Mouse (Mus musculus) embryonic facial prominence, embryonic 15.5 days (tissue): ENCODE data around the gene Cept1. TPM values are rescaled to one million over a fixed set of nuclear protein-coding genes. Genes with fewer than 3 reads are reported as not detected.

Source experiments
- ATAC-seq: fragments of 200-750 bp; cut with Nextera tagmentation; 2 replicates; pipeline ENCODE4 v1.8.0; 2017; ENCODE audit warnings: low read depth, moderate TSS enrichment; ENCODE audit not compliant: insufficient number of reproducible peaks, low FRiP score, low TSS enrichment
- H3K27ac ChIP-seq: fragments of 300-500 bp; sonication (generic); replicated peaks from 2 replicates; pipeline ENCODE4 v1.5.1; 2015; ENCODE audit warnings: mild to moderate bottlenecking, inconsistent platforms
- H3K27me3 ChIP-seq: fragments of 300-500 bp; sonication (generic); 2 replicates; pipeline ENCODE4 v1.6.1; 2015; ENCODE audit warnings: inconsistent platforms
- H3K36me3 ChIP-seq: fragments of 300-500 bp; sonication (generic); 2 replicates; pipeline ENCODE4 v1.6.1; 2015; ENCODE audit warnings: mild to moderate bottlenecking, inconsistent platforms
- H3K4me1 ChIP-seq: fragments of 300-500 bp; sonication (generic); 2 replicates; pipeline ENCODE4 v1.6.1; 2015; ENCODE audit warnings: inconsistent platforms
- H3K4me2 ChIP-seq: fragments of 300-500 bp; sonication (generic); replicated peaks from 2 replicates; pipeline ENCODE4 v1.6.1; 2015; ENCODE audit warnings: mild to moderate bottlenecking, inconsistent platforms
- H3K4me3 ChIP-seq: fragments of 300-500 bp; sonication (generic); replicated peaks from 2 replicates; pipeline ENCODE4 v1.5.1; 2015; ENCODE audit warnings: mild to moderate bottlenecking, inconsistent platforms
- H3K9ac ChIP-seq: fragments of 300-500 bp; sonication (generic); 2 replicates; pipeline ENCODE4 v1.6.1; 2015; ENCODE audit warnings: inconsistent platforms
- H3K9me3 ChIP-seq: fragments of 300-500 bp; sonication (generic); replicated peaks from 2 replicates; pipeline ENCODE4 v1.6.1; 2016; ENCODE audit warnings: inconsistent platforms
- WGBS: fragments of 180-500 bp; shearing (Covaris S2); methylation state at CpG from one replicate; pipeline ENCODE4 v1.1.7; 2015; 5-methylcytosine and 5-hydroxymethylcytosine counted together
- polyA plus RNA-seq: library from polyadenylated mRNA; unstranded; fragments of >200 nt; fragmentation: Nextera tagmentation; extraction: Ambion mirVana; gene quantifications from 2 replicates; pipeline ENCODE4 v1.2.1, GENCODE M21; 2015

The Cept1 gene
- polyA plus RNA-seq, 1 experiment from 2014 or later: 64.4 TPM

DNA sequence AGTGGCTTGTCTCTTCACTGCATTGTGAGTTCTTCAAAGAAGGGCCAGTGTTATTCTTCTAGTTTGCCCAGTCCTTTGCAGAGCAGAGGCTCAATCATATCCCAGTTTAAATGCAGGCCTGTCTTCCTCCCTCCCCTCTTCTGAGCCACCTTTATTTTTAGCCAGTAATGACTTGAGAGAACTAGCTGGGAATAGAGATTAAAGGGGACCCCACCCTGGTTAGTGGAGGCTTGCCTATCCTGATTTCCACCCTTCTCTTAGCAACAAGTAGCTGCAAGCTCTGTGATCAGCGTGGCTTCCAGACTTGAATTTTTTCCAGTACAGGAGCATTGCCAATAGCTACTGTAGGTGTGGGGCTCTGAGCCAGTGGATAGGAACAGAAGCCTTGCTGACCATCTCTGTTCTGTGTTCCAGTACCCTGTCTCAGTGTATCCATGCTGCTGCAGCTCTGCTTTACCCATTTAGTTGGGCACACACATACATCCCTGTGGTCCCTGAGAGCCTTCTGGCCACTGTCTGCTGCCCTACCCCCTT is 53.1 kb downstream of the Cept1 start:
- 56% methylated on average over 1 of the region's 1 CpGs for WGBS
- Histone ChIP-seq H3K9ac (no peak overlapping the region), H3K27ac (no peak overlapping the region), H3K36me3 (no peaks in the 10 kb centered on the region), H3K4me1 (no peaks in the 10 kb centered on the region), H3K4me3 (no peak overlapping the region), H3K27me3 (no peaks in the 10 kb centered on the region), H3K4me2 (no peak overlapping the region), H3K9me3 (no peaks in the 10 kb centered on the region)
- no peak for ATAC-seq

DNA sequence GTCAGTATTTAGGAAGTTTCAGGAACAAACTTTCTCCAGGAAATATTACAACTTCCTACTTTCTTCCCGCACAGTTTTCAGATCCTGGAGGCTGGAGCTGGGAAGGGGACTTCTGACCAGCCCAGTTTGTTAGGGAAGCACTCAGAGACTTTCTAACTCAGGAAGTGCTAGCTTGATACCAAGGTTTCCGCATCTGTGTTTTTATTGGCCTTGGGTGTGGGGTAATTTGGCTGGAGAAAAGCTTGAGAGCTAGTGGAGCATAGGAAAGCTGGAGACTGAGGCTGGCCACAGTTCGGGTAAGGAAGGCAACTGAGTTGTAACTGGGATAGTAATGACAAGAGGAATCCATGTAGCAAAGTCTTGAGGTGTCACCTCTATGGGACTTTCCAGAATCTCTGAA is 53.7 kb downstream of the Cept1 start:
- Histone ChIP-seq H3K27me3 (no peaks in the 10 kb centered on the region), H3K4me1 (no peaks in the 10 kb centered on the region), H3K9me3 (no peaks in the 10 kb centered on the region), H3K4me3 (no peak overlapping the region), H3K27ac (no peak overlapping the region), H3K36me3 (no peaks in the 10 kb centered on the region), H3K4me2 (no peak overlapping the region), H3K9ac (no peak overlapping the region)
- ATAC-seq: no peak
- 81% methylated on average over 3 of the region's 3 CpGs for WGBS

DNA sequence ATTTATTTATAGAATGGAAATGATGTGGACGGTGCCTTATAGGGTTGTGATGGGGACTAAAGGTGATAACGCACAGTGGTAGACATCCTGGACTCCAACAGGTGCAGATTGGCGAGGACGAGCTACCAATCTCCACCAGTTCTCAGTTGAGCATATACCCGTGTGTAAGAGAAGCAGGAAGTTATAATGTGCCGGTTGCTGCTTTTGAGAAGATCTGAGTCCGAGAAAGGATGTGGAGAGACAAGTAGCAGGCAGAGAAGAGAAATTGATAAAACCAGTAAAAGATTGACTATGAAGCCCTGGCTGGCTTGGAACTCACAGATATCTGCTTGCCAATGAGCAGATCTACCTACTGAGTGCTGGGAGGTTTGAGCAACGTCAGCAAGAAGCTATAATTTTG is 54.4 kb downstream of the Cept1 start:
- Histone ChIP-seq H3K9me3 (no peaks in the 10 kb centered on the region), H3K4me1 (no peaks in the 10 kb centered on the region), H3K4me3 (no peak overlapping the region), H3K36me3 (no peaks in the 10 kb centered on the region), H3K27me3 (no peaks in the 10 kb centered on the region), H3K9ac (no peak overlapping the region), H3K4me2 (no peak overlapping the region), H3K27ac (no peak overlapping the region)
- WGBS: 84% methylated on average over 8 of the region's 8 CpGs
- ATAC-seq: no peak

DNA sequence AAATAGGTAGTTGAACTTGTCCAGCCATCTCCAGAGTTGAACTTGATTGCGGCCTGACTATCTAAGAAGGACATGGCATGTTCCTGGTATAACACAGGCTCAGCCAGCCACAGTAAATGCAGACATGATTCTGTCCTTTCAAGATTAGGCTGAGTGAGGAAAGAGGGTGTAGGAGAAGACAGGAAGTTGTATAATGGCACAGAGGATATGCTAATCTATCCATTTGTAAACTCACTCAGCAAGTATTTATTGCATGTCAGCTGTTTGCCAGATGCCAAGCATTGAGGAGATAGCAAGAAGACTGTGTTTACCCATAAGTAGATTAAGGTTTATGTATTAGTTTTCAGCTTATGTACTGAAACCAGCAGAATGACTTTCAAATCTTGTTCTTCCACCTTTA is 54.9 kb downstream of the Cept1 start:
- H3K36me3 ChIP-seq: no peaks in the 10 kb centered on the region
- H3K9me3 ChIP-seq: no peaks in the 10 kb centered on the region
- H3K27ac ChIP-seq: no peak overlapping the region
- no peak overlapping the region for H3K4me2 ChIP-seq
- no peaks in the 10 kb centered on the region for H3K4me1 ChIP-seq
- WGBS: 88% methylated on average over 1 of the region's 1 CpGs
- ATAC-seq: no peak
- H3K9ac ChIP-seq: no peak overlapping the region
- no peaks in the 10 kb centered on the region for H3K27me3 ChIP-seq
- H3K4me3 ChIP-seq: no peak overlapping the region

DNA sequence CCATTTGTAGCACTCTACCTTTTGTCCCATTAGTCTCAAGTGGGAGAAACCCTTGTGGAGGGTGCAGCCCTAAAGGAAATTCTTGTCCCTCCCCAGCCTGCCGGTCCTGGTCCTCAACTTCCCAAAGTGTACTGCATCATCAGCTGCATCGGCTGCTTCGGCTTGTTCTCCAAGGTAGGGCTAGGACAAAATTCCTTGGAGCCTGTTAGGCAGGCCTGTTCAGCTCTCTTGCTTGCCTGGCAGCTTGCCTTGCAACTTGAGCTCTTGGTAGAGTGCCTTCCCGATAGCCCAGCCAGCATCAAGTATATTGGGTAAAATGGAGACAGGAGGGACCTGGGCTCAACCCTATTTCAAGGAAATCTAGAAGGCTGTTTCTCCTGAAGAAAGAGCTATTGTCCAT is 57.4 kb downstream of the Cept1 start:
- no peaks in the 10 kb centered on the region for H3K36me3 ChIP-seq
- no peak overlapping the region for H3K4me3 ChIP-seq
- ATAC-seq: no peak; the same call in 1 of the 2 replicates
- no peaks in the 10 kb centered on the region for H3K27me3 ChIP-seq
- no peak overlapping the region for H3K9ac ChIP-seq
- H3K4me1 ChIP-seq: no peaks in the 10 kb centered on the region
- no peak overlapping the region for H3K4me2 ChIP-seq
- no peaks in the 10 kb centered on the region for H3K9me3 ChIP-seq
- WGBS: 69% methylated on average over 4 of the region's 4 CpGs
- no peak overlapping the region for H3K27ac ChIP-seq

DNA sequence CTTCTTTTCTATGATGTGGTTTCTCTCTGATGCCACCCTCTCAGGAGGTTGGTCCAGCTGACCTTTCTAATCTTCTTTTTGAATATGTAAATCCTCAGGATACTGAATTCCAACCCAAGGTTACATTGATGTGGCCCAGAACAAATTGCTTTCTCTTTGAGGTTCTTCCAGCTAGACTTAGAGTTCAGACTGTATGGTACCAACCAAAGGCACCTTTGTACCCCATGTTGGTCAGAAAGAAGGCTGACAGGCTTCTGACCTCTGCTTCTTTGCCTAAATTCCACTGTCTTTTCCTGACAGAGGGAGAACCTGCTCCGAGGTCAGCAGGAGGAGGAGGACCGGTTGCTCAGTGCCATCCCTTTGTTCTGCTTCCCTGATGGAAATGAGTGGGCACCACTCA is 60.1 kb downstream of the Cept1 start:
- no peak overlapping the region for H3K4me3 ChIP-seq
- H3K4me1 ChIP-seq: 0 out of 2 replicates have a peak, but pooled peaks cover 3% of the 10 kb centered on the region
- H3K4me2 ChIP-seq: no peak overlapping the region
- no peak overlapping the region for H3K9ac ChIP-seq
- ATAC-seq: no peak
- no peaks in the 10 kb centered on the region for H3K9me3 ChIP-seq
- no peaks in the 10 kb centered on the region for H3K27me3 ChIP-seq
- H3K36me3 ChIP-seq: no peaks in the 10 kb centered on the region
- no peak overlapping the region for H3K27ac ChIP-seq
- WGBS: 90% methylated on average over 2 of the region's 2 CpGs

DNA sequence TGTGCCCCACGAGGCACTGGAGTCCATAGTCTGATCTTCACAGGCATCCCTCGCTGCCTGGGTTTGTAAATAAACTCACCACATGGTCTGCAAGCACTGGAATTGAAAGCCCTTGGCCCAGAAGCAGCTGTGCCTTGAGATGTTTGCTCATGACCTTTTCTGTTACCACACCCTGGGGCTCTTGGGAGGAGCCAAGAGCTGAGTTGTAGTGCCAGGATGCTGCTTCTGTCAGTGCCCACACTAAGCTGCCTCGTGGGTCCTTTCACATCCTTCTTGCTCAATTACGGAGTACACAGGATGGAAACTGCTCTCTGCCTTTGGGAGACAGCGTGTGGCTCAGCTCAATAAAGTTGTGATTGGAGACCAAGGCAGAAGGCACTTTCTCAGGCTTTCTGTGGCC is 61.8 kb downstream of the Cept1 start:
- Histone ChIP-seq H3K36me3 (no peaks in the 10 kb centered on the region), H3K4me3 (no peak overlapping the region), H3K9me3 (no peaks in the 10 kb centered on the region), H3K9ac (no peak overlapping the region), H3K27me3 (no peaks in the 10 kb centered on the region), H3K4me1 (peaks cover 8% of the 10 kb centered on the region), H3K4me2 (no peak overlapping the region), H3K27ac (no peak overlapping the region)
- 70% methylated on average over 5 of the region's 5 CpGs for WGBS
- ATAC-seq: no peak

DNA sequence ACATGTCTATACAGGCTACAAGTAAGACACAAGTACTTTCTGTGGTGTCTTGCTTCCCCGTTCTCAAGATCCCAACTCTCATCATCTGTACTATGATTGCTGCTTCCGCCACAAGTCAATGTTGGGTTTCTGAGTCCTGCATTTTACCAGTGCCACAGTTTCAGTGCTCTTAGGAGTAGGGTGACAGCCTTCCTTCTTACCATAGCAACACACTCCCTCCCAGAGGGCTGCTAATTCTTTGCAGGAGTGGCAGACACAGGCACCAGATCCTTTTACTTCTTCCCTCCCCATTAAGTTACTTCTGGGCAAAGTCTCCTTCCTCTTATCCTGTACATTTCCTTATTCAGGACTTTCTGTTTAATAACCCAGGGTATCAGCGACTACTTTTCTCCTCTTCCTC is 62.7 kb downstream of the Cept1 start:
- Histone ChIP-seq H3K9me3 (no peaks in the 10 kb centered on the region), H3K4me3 (no peak overlapping the region), H3K27me3 (no peaks in the 10 kb centered on the region), H3K27ac (no peak overlapping the region), H3K9ac (no peak overlapping the region), H3K36me3 (no peaks in the 10 kb centered on the region), H3K4me2 (no peak overlapping the region), H3K4me1 (peaks cover 8% of the 10 kb centered on the region)
- no peak for ATAC-seq
- 68% methylated on average over 3 of the region's 3 CpGs for WGBS

DNA sequence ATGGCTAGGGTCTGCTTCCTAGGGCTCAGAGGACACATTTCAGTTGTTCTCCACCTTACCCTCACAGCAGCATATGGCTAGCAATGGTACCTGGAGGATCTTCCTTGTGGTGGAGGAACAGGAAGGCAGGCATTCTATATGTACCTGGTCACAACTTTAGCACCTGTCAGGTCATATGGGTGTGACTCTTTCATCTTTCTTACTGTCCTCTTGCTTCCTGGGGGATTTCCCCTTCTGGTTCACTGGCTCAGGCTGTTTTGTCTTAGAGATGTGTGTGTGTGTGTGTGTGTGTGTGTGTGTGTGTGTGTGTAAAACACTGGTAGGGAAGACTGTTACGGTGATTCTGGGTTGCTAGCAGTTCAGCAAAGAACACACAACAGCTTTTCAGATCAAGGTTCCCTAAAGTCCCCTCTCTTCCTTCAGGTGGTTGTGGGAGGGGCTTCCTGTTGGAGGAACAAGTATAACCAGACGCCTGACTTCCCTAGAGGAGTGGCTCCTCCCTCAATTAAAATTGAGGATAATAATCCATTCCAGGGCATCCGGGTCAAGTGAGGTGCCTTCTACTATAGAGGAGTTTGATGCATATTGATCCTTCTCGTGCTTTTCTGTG is 63.7 kb downstream of the Cept1 start:
- Histone ChIP-seq H3K9ac (no peak overlapping the region), H3K4me3 (no peak overlapping the region), H3K9me3 (no peaks in the 10 kb centered on the region), H3K4me1 (peaks cover 8% of the 10 kb centered on the region), H3K27me3 (no peaks in the 10 kb centered on the region), H3K27ac (peak overlapping the region; percentile 22; the same call in 1 of the 2 replicates), H3K36me3 (no peaks in the 10 kb centered on the region), H3K4me2 (no peak overlapping the region)
- 40% methylated on average over 4 of the region's 4 CpGs for WGBS
- ATAC-seq: no peak

DNA sequence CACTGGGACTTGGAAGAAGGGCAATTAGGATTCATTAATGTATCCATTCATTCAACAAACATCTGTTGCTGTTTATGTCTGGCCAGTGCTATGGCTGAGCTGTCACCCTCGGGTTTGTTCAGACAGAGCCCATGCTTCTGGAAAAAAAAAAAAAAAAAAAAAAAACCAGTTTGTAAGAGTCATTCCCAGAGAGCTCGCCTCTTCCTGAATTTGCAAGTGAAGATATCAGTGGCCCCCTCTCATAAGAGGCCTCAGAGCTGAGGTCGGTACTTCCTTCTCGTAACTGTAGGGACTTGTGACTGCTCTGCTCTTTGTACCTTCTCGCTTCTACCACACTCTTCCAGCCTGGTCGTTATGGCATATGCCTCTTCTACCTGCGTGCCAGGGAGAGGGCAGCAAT is 64.3 kb downstream of the Cept1 start:
- Histone ChIP-seq H3K9me3 (no peaks in the 10 kb centered on the region), H3K4me2 (peak overlapping the region; percentile 86; the same call in 1 of the 2 replicates), H3K4me1 (peaks cover 8% of the 10 kb centered on the region), H3K4me3 (peak overlapping the region; percentile 63; the same call in 1 of the 2 replicates), H3K27ac (peak overlapping the region; percentile 22; the same call in 1 of the 2 replicates), H3K9ac (no peak overlapping the region), H3K36me3 (no peaks in the 10 kb centered on the region), H3K27me3 (no peaks in the 10 kb centered on the region)
- ATAC-seq: no peak
- WGBS: 54% methylated on average over 7 of the region's 7 CpGs

DNA sequence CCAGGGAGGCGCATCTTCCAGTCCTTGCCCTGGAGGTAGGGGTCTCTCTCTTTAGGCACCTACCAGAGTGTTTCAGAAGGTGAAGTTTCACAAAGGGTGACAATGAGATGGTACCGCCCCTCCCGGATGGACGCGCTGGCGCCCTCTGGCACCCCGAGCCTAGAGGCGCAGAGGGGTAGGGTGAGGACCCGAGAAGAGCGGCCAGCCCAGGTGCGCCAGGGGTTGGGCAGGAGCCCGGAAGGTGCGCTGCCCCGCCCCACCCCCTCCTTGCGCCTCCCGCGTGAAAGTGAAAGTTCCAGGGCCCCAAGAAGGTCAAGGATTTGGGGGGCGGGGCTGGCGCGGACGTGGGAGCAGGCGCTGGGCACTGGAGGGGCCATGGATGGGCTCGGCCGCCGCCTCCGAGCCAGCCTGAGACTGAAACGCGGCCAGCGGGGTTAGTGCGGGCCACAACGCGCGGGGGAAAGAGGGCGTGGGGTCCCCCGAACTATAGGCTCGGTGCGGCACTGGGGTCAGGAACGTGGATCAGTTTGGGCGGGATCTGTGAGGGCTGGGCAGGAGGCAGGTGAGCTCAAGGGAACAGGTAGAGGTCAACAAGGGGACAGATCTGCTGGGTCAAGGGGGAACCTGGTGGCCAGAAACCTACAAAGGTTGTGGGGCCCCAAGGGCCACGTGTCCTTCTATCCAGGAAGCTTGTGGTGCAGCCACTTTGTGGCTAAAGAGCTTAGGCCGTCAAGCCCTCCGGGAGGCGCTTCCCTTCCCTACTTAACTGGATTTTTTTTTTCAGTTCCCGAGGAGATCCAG is 65.1 kb downstream of the Cept1 start, which contains the start of gene Dennd2d:
Dennd2d (plus strand) TSS at position 125 of the 801 bp plus-strand sequence.
- Histone ChIP-seq H3K36me3 (no peaks in the 10 kb centered on the region), H3K4me1 (peaks cover 8% of the 10 kb centered on the region), H3K9me3 (no peaks in the 10 kb centered on the region), H3K4me2 (peak within 1 kb of the TSS; percentile 86), H3K9ac (peak within 1 kb of the TSS; percentile 16; the same call in 1 of the 2 replicates), H3K4me3 (peak within 1 kb of the TSS; percentile 63), H3K27ac (no peak within 1 kb of the TSS), H3K27me3 (no peaks in the 10 kb centered on the region)
- WGBS: 1% methylated on average over 44 of the region's 44 CpGs
- ATAC-seq: peak; percentile 63
